Mouse (Mus musculus): ENCODE results near the gene Psrc1. TPM values are rescaled to one million over a fixed set of nuclear protein-coding genes. Genes with fewer than 3 reads are reported as not detected.
A peak's percentile ranks its signal among the peaks of the same experiment; 100 is the strongest.

The Psrc1 gene
- total RNA-seq (2014; fragmentation: Nextera tagmentation) (129 and 172 TPM in 2 replicates), total RNA-seq (2017) (33.7 and 36.9 TPM in 2 replicates), polyA plus RNA-seq (2012) (122 and 125 TPM in 2 replicates)

DNA sequence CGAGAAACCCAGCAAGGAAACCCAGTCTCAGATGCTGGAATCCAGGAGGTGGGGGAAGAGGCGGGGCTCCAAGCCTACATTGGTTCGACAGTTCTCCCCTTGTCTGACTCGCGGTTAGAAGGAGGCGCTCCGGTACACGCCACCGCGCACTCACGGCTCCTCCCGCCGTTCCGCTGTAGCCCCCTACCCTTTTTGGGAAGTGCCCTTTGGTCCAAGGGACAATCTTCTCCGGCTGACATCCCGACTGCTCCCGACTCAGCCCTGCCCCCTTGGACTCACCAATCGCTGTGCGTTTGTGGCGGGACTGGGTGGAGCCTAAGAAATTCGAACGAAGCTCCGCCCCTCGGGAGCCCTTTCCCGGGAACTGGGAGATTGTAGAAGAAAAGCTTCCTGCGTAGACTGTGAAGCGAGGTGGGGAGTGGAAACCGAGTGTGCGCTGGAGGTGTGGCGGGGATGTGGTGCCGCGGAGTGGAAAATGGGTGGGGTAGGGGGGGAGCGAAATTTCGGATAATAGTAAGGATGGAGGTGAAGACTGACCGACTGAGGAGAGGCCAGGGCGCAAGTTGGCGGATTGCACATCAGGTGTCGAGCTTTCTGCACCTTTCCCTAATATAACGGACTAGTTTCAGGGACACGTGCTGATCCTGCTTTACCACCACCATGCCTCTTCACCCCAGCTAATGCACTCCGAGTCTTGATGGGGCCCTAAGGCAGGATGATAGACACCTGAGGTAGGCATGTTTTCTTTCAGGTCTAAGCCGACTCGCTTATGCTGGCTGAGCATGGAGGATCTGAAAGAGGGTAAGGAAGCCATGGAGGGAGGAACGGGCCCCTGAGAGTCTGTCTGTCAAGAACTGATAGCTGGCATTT, at the start of gene Psrc1:
TSS of gene Psrc1 (plus strand) at position 355 of the 870 bp plus-strand sequence.
- peaks cover 66% of the 10 kb centered on the region for H3K4me1 ChIP-seq (ENCODE audit: insufficient read depth, low read depth, low read length)
- H3K27me3 ChIP-seq (ENCODE audit: insufficient read depth, low read length), result no peaks in the 10 kb centered on the region; the same call in 1 of the 2 replicates
- H3K36me3 ChIP-seq (replicated peaks), result peaks cover 41% of the 10 kb centered on the region

DNA sequence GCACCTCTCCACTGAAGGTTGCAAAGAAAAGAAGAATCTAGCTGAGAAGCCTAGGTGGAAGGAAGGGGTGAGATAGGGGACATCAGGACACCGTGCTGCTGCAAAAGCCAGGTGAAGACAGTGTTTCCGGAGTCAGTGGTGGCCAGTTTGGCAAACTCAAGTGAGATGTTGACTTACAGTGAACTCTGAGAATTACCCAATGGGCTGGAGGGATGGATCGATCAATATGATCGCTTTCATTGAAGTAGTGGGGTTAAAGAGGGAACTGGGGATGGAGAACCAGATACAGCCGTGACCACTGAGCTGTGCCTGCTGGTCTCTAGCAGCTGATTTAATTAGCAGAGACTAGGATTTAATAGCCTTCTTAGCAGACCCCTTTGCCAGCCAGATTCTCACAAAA, 46.8 kb upstream of the Psrc1 start:
- no peak for TF ChIP-seq CTCF (IDR thresholded peaks at IDR 0.05; ENCODE audit: low read depth, low read length)
- TF ChIP-seq POLR2AphosphoS5 (IDR thresholded peaks at IDR 0.05; ENCODE audit: insufficient replicate concordance, low read depth, low read length), result no peak
- TF ChIP-seq GATA2 (IDR thresholded peaks at IDR 0.05; ENCODE audit: borderline replicate concordance, low read depth, low read length), result no peak
- TF ChIP-seq GATA1 (IDR thresholded peaks at IDR 0.05; ENCODE audit: borderline replicate concordance, low read length), result no peak
- no peak for TF ChIP-seq TAL1 (conservative IDR thresholded peaks at IDR 0.05; ENCODE audit: low read depth, low read length)
- DNase-seq (ENCODE audit: low spot score), result no peak
- peaks cover 6% of the 10 kb centered on the region for H3K36me3 ChIP-seq (replicated peaks)

More for the DNA sequence above, at the start of gene Psrc1:
- DNase-seq (ENCODE audit: low spot score), result peak; percentile 91
- Histone ChIP-seq H3K9me3 (replicated peaks) (no peaks in the 10 kb centered on the region), H3K4me3 (ENCODE audit: low read depth, low read length) (peak within 1 kb of the TSS; percentile 82)
- TF ChIP-seq GATA1 (IDR thresholded peaks at IDR 0.05; ENCODE audit: borderline replicate concordance, low read length), result no peak
- no peak for TF ChIP-seq TAL1 (conservative IDR thresholded peaks at IDR 0.05; ENCODE audit: low read depth, low read length)
- no peak for TF ChIP-seq GATA2 (IDR thresholded peaks at IDR 0.05; ENCODE audit: borderline replicate concordance, low read depth, low read length)
- no peak for TF ChIP-seq CTCF (IDR thresholded peaks at IDR 0.05; ENCODE audit: low read depth, low read length)
- TF ChIP-seq POLR2AphosphoS5 (IDR thresholded peaks at IDR 0.05; ENCODE audit: insufficient replicate concordance, low read depth, low read length), result no peak
- peak; percentile 82 for ATAC-seq (ENCODE audit: extremely low read depth, insufficient number of reproducible peaks, low FRiP score, poor library complexity, severe bottlenecking)

DNA sequence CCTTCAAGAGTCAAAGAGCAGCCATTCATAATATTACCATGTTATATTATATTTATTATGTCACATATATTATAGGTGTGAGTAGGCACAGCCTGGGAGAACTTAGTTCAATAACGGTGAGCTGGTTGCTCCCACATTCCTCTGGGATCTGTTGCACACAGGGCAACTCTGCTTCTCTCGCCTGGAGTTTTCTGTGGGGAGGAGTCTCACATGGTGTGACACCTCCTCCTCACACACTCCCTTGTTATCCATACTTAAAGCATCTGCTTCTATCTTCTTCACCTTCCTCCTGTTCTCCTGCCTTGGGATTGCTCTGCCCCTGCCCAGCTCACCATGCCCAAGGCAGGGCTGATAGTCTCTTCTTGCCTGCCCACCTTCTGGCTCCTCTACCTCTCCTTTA, 42.6 kb upstream of the Psrc1 start:
- ATAC-seq (ENCODE audit: extremely low read depth, insufficient number of reproducible peaks, low FRiP score, poor library complexity, severe bottlenecking) (no peak), DNase-seq (ENCODE audit: low spot score) (no peak)
- no peak overlapping the region for H3K4me3 ChIP-seq (ENCODE audit: low read depth, low read length)
- H3K9me3 ChIP-seq (replicated peaks), result no peaks in the 10 kb centered on the region
- TF ChIP-seq POLR2AphosphoS5 (IDR thresholded peaks at IDR 0.05; ENCODE audit: insufficient replicate concordance, low read depth, low read length) (no peak), CTCF (IDR thresholded peaks at IDR 0.05; ENCODE audit: low read depth, low read length) (no peak), GATA1 (IDR thresholded peaks at IDR 0.05; ENCODE audit: borderline replicate concordance, low read length) (no peak), GATA2 (IDR thresholded peaks at IDR 0.05; ENCODE audit: borderline replicate concordance, low read depth, low read length) (no peak), TAL1 (conservative IDR thresholded peaks at IDR 0.05; ENCODE audit: low read depth, low read length) (no peak)
- peaks cover 7% of the 10 kb centered on the region for H3K4me1 ChIP-seq (ENCODE audit: insufficient read depth, low read depth, low read length)
- no peaks in the 10 kb centered on the region for H3K27me3 ChIP-seq (ENCODE audit: insufficient read depth, low read length)
- H3K36me3 ChIP-seq (replicated peaks), result peaks cover 2% of the 10 kb centered on the region

More for the DNA sequence above, 46.8 kb upstream of the Psrc1 start:
- no peaks in the 10 kb centered on the region for H3K9me3 ChIP-seq (replicated peaks)
- peaks cover 3% of the 10 kb centered on the region; the same call in 1 of the 2 replicates for H3K4me1 ChIP-seq (ENCODE audit: insufficient read depth, low read depth, low read length)
- ATAC-seq (ENCODE audit: extremely low read depth, insufficient number of reproducible peaks, low FRiP score, poor library complexity, severe bottlenecking), result no peak
- H3K27me3 ChIP-seq (ENCODE audit: insufficient read depth, low read length), result no peaks in the 10 kb centered on the region
- H3K4me3 ChIP-seq (ENCODE audit: low read depth, low read length), result no peak overlapping the region

DNA sequence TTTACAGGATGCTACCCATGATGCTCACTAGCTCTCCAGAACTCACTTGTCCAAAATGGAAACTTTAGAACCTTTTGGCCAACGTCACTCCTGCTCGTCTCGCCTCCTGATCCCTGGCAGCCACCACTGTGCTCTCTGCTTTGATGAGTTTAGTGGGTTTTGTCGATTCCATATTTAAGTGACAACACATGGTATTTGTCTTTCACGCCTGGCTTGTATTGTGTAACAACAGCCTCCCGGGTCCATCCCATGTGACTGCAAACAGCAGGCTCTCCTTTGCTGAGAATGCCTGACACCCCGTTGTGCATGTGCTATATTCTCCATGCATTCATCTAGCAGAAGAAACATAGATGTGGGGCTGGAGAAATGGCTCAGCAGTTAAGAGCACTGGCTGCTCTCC, 41.5 kb upstream of the Psrc1 start:
- H3K4me1 ChIP-seq (ENCODE audit: insufficient read depth, low read depth, low read length), result peaks cover 7% of the 10 kb centered on the region
- TF ChIP-seq CTCF (IDR thresholded peaks at IDR 0.05; ENCODE audit: low read depth, low read length) (no peak), POLR2AphosphoS5 (IDR thresholded peaks at IDR 0.05; ENCODE audit: insufficient replicate concordance, low read depth, low read length) (no peak), GATA2 (IDR thresholded peaks at IDR 0.05; ENCODE audit: borderline replicate concordance, low read depth, low read length) (no peak), TAL1 (conservative IDR thresholded peaks at IDR 0.05; ENCODE audit: low read depth, low read length) (no peak)
- H3K9me3 ChIP-seq (replicated peaks), result no peaks in the 10 kb centered on the region
- no peak for ATAC-seq (ENCODE audit: extremely low read depth, insufficient number of reproducible peaks, low FRiP score, poor library complexity, severe bottlenecking)
- peaks cover 2% of the 10 kb centered on the region for H3K36me3 ChIP-seq (replicated peaks)
- no peak overlapping the region for H3K4me3 ChIP-seq (ENCODE audit: low read depth, low read length)
- DNase-seq (ENCODE audit: low spot score), result no peak
- H3K27me3 ChIP-seq (ENCODE audit: insufficient read depth, low read length), result no peaks in the 10 kb centered on the region

DNA sequence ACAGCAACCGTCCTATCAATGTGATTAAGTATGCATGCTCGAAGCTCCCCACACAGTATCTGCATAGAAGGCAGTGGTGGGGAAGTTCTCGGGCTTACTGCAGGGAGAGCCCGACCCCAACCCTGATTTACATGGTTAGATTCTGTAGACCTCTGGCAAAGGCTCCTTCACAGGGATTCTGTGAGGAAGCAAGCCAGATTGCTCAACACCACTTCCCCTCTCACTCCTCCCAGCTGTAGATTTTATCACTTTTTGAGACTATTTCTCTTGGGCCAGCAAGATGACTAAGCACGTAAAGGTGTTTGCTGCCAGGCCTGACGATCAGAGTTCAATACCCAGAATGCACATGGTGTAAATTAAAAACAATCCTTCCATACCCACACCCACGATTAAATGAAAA, 37.8 kb upstream of the Psrc1 start:
- H3K27me3 ChIP-seq (ENCODE audit: insufficient read depth, low read length), result no peaks in the 10 kb centered on the region
- no peak overlapping the region for H3K4me3 ChIP-seq (ENCODE audit: low read depth, low read length)
- TF ChIP-seq GATA2 (IDR thresholded peaks at IDR 0.05; ENCODE audit: borderline replicate concordance, low read depth, low read length) (no peak), POLR2AphosphoS5 (IDR thresholded peaks at IDR 0.05; ENCODE audit: insufficient replicate concordance, low read depth, low read length) (no peak), TAL1 (conservative IDR thresholded peaks at IDR 0.05; ENCODE audit: low read depth, low read length) (no peak), CTCF (IDR thresholded peaks at IDR 0.05; ENCODE audit: low read depth, low read length) (no peak), GATA1 (IDR thresholded peaks at IDR 0.05; ENCODE audit: borderline replicate concordance, low read length) (no peak)
- H3K4me1 ChIP-seq (ENCODE audit: insufficient read depth, low read depth, low read length), result peaks cover 4% of the 10 kb centered on the region
- no peaks in the 10 kb centered on the region for H3K9me3 ChIP-seq (replicated peaks)
- peaks cover 2% of the 10 kb centered on the region for H3K36me3 ChIP-seq (replicated peaks)
- DNase-seq (ENCODE audit: low spot score), result no peak
- ATAC-seq (ENCODE audit: extremely low read depth, insufficient number of reproducible peaks, low FRiP score, poor library complexity, severe bottlenecking), result no peak; the same call in 1 of the 2 replicates

DNA sequence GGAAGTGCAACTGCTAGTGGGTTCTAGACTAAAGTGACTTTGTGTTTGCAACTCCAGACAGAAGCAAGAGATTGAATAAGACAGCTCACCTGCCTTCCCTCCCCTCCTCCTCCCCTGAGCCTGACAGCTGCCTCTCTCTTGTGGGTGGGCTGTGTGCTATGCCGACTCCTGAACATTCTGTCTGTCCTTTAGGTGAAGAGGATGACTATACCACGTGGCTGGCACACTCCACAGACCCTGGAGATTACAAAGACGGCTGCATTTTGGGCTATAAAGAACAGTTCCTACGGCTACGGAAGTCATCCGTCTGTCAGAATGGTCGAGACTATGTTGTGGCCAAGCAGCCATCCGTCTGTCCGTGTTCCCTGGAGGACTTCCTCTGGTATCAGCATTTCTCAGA, 35.3 kb upstream of the Psrc1 start:
- ATAC-seq (ENCODE audit: extremely low read depth, insufficient number of reproducible peaks, low FRiP score, poor library complexity, severe bottlenecking), result no peak
- H3K4me3 ChIP-seq (ENCODE audit: low read depth, low read length), result no peak overlapping the region
- H3K36me3 ChIP-seq (replicated peaks), result peaks cover 2% of the 10 kb centered on the region
- no peaks in the 10 kb centered on the region for H3K27me3 ChIP-seq (ENCODE audit: insufficient read depth, low read length)
- H3K4me1 ChIP-seq (ENCODE audit: insufficient read depth, low read depth, low read length), result peaks cover 4% of the 10 kb centered on the region
- H3K9me3 ChIP-seq (replicated peaks), result no peaks in the 10 kb centered on the region
- TF ChIP-seq TAL1 (conservative IDR thresholded peaks at IDR 0.05; ENCODE audit: low read depth, low read length) (no peak), POLR2AphosphoS5 (IDR thresholded peaks at IDR 0.05; ENCODE audit: insufficient replicate concordance, low read depth, low read length) (no peak), CTCF (IDR thresholded peaks at IDR 0.05; ENCODE audit: low read depth, low read length) (no peak), GATA1 (IDR thresholded peaks at IDR 0.05; ENCODE audit: borderline replicate concordance, low read length) (no peak), GATA2 (IDR thresholded peaks at IDR 0.05; ENCODE audit: borderline replicate concordance, low read depth, low read length) (no peak)
- no peak for DNase-seq (ENCODE audit: low spot score)

Data from G1E (cell line).